Mouse (Mus musculus) lung, adult 2 months (tissue): ENCODE measurements around the gene Clcn6.
"Not testable (repeated sequence)": the region's sequence is repeated elsewhere in the genome, so short reads cannot be mapped to it uniquely, and the experiment has no call there.

ENCODE experiments used
- CTCF ChIP-seq: fragments of 200-500 bp; IDR thresholded peaks from 2 replicates; pipeline ENCODE4 v1.5.1; 2011; ENCODE audit warnings: mild to moderate bottlenecking, low read length, control low read depth; ENCODE audit not compliant: insufficient read depth
- POLR2A ChIP-seq: fragments of 200-500 bp; IDR thresholded peaks from 2 replicates; pipeline ENCODE4 v1.6.1; 2011; ENCODE audit warnings: low read depth, mild to moderate bottlenecking, control low read depth, low read length, borderline replicate concordance; ENCODE audit errors: extremely low read depth

GRCm38 (mm10) chr4:148050396-148050914, 11.8 kb upstream of the Clcn6 start:
- TF ChIP-seq CTCF, POLR2A: not testable (repeated sequence)
